Mouse (Mus musculus): ENCODE results near the gene Vwa5a. TPM values are rescaled to one million over a fixed set of nuclear protein-coding genes. Genes with fewer than 3 reads are reported as not detected.

Vwa5a gene
- polyA plus RNA-seq, 1 experiment from 2014 or later = 9.2 TPM

Other genes starting within 250 kb of the Vwa5a start
- not detected in 2 replicates for gene Olfr905, start 247.2 kb upstream of the Vwa5a start, polyA plus RNA-seq (2016; fragmentation: Nextera tagmentation; extraction: Ambion mirVana)
- not detected in 2 replicates for gene Olfr906, start 231.2 kb upstream of the Vwa5a start, polyA plus RNA-seq (2016; fragmentation: Nextera tagmentation; extraction: Ambion mirVana)
- gene Olfr907, start 222.5 kb upstream of the Vwa5a start, polyA plus RNA-seq (2016; fragmentation: Nextera tagmentation; extraction: Ambion mirVana) = not detected in 2 replicates
- not detected in 2 replicates for gene Olfr911-ps1, start 196.7 kb upstream of the Vwa5a start, polyA plus RNA-seq (2016; fragmentation: Nextera tagmentation; extraction: Ambion mirVana)
- not detected in 2 replicates for gene Olfr910, start 180.4 kb upstream of the Vwa5a start, polyA plus RNA-seq (2016; fragmentation: Nextera tagmentation; extraction: Ambion mirVana)
- not detected in 2 replicates for gene Olfr912, start 138.1 kb upstream of the Vwa5a start, polyA plus RNA-seq (2016; fragmentation: Nextera tagmentation; extraction: Ambion mirVana)
- gene Olfr913, start 125.5 kb upstream of the Vwa5a start, polyA plus RNA-seq (2016; fragmentation: Nextera tagmentation; extraction: Ambion mirVana) = not detected in 2 replicates
- not detected in 2 replicates for gene Olfr914, start 113.2 kb upstream of the Vwa5a start, polyA plus RNA-seq (2016; fragmentation: Nextera tagmentation; extraction: Ambion mirVana)
- gene Olfr916, start 58.4 kb upstream of the Vwa5a start, polyA plus RNA-seq (2016; fragmentation: Nextera tagmentation; extraction: Ambion mirVana) = not detected in 2 replicates
- not detected in 2 replicates for gene Olfr917, start 52.4 kb upstream of the Vwa5a start, polyA plus RNA-seq (2016; fragmentation: Nextera tagmentation; extraction: Ambion mirVana)
- not detected in 2 replicates for gene Olfr918, start 43.7 kb upstream of the Vwa5a start, polyA plus RNA-seq (2016; fragmentation: Nextera tagmentation; extraction: Ambion mirVana)
- not detected in 2 replicates for gene Olfr919, start 14.6 kb upstream of the Vwa5a start, polyA plus RNA-seq (2016; fragmentation: Nextera tagmentation; extraction: Ambion mirVana)
- gene Olfr920, start 34.0 kb downstream of the Vwa5a start, polyA plus RNA-seq (2016; fragmentation: Nextera tagmentation; extraction: Ambion mirVana) = not detected in 2 replicates
- gene Olfr921, start 54.8 kb downstream of the Vwa5a start, polyA plus RNA-seq (2016; fragmentation: Nextera tagmentation; extraction: Ambion mirVana) = not detected in 2 replicates
- gene Olfr922, start 96.3 kb downstream of the Vwa5a start, polyA plus RNA-seq (2016; fragmentation: Nextera tagmentation; extraction: Ambion mirVana) = not detected in 2 replicates
- not detected in 2 replicates for gene Olfr923, start 108.3 kb downstream of the Vwa5a start, polyA plus RNA-seq (2016; fragmentation: Nextera tagmentation; extraction: Ambion mirVana)
- not detected in 2 replicates for gene Olfr924, start 126.2 kb downstream of the Vwa5a start, polyA plus RNA-seq (2016; fragmentation: Nextera tagmentation; extraction: Ambion mirVana)
- gene Olfr26, start 136.8 kb downstream of the Vwa5a start, polyA plus RNA-seq (2016; fragmentation: Nextera tagmentation; extraction: Ambion mirVana) = not detected in 2 replicates
- gene Olfr926, start 158.9 kb downstream of the Vwa5a start, polyA plus RNA-seq (2016; fragmentation: Nextera tagmentation; extraction: Ambion mirVana) = not detected in 2 replicates
- not detected in 2 replicates for gene Olfr930, start 211.5 kb downstream of the Vwa5a start, polyA plus RNA-seq (2016; fragmentation: Nextera tagmentation; extraction: Ambion mirVana)